Mouse (Mus musculus) MEL (cell line): ENCODE measurements at regions not wholly inside any gene's neighbourhood (a gene's known extent, or its start where the extent isn't known, plus 50 kb on each side); places are given as distances from the start of the nearest gene placed in this dataset.

ENCODE experiments used
- CHD1 ChIP-seq: IDR thresholded peaks from 2 replicates; pipeline ENCODE4 v1.6.1; 2012; ENCODE audit warnings: low read depth, mild to moderate bottlenecking, inconsistent platforms, low read length, improper control_type of control experiment
- CTCF ChIP-seq, 3 experiments: IDR thresholded peaks in 2 of 3; conservative IDR thresholded peaks in 1 of 3; 2 replicates each; pipeline ENCODE4 v1.5.1; 2011 to 2012; ENCODE audit warnings: low read length in 3 of 3, low read depth in 2 of 3, mild to moderate bottlenecking in 2 of 3, improper control_type of control experiment in 1 of 3, inconsistent platforms in 1 of 3, mixed read lengths in 1 of 3, moderate library complexity in 1 of 3; ENCODE audit not compliant: control insufficient read depth in 1 of 3, insufficient read depth in 1 of 3, poor library complexity in 1 of 3, severe bottlenecking in 1 of 3
- EP300 ChIP-seq, 2 experiments: IDR thresholded peaks; 2 replicates each; pipeline ENCODE4 v1.6.1; 2011; ENCODE audit warnings: improper control_type of control experiment in 2 of 2, low read length in 2 of 2, low read depth in 1 of 2, mild to moderate bottlenecking in 1 of 2
- JUND ChIP-seq: IDR thresholded peaks from 2 replicates; pipeline ENCODE4 v1.6.1; 2011; ENCODE audit warnings: low read depth, mild to moderate bottlenecking, improper control_type of control experiment, low read length
- POLR2A ChIP-seq, 2 experiments: IDR thresholded peaks; 2 replicates each; pipeline ENCODE4 v1.6.1; 2011 to 2012; ENCODE audit warnings: low read length in 2 of 2, mild to moderate bottlenecking in 2 of 2, control low read depth in 1 of 2, improper control_type of control experiment in 1 of 2, low read depth in 1 of 2, moderate library complexity in 1 of 2; ENCODE audit not compliant: control insufficient read depth in 1 of 2, insufficient read depth in 1 of 2, poor library complexity in 1 of 2
- RAD21 ChIP-seq: IDR thresholded peaks from 2 replicates; pipeline ENCODE4 v1.6.1; 2011; ENCODE audit warnings: mild to moderate bottlenecking, low read depth, low read length, improper control_type of control experiment
- TCF12 ChIP-seq: IDR thresholded peaks from 2 replicates; pipeline ENCODE4 v1.6.1; 2014; ENCODE audit warnings: low read depth, mild to moderate bottlenecking, inconsistent platforms, low read length, improper control_type of control experiment, moderate library complexity
- USF1 ChIP-seq: IDR thresholded peaks from 2 replicates; pipeline ENCODE4 v1.6.1; 2014; ENCODE audit warnings: low read depth, mild to moderate bottlenecking, inconsistent platforms, low read length, improper control_type of control experiment, moderate library complexity
- ZMIZ1 ChIP-seq: IDR thresholded peaks from 2 replicates; pipeline ENCODE4 v1.6.1; 2012; ENCODE audit warnings: low read depth, mild to moderate bottlenecking, inconsistent platforms, low read length, improper control_type of control experiment, moderate library complexity
- ZNF384 ChIP-seq: IDR thresholded peaks from 2 replicates; pipeline ENCODE4 v1.6.1; 2012; ENCODE audit warnings: low read depth, mild to moderate bottlenecking, inconsistent platforms, low read length, improper control_type of control experiment

- TF ChIP-seq USF1: no peak
- TF ChIP-seq CTCF (IDR thresholded peaks at IDR 0.05 in 2 of 3, conservative IDR thresholded peaks at IDR 0.05 in 1 of 3; ENCODE audit: control insufficient read depth in 1 of 3, insufficient read depth in 1 of 3, low read depth in 2 of 3, low read length in 3 of 3, poor library complexity in 1 of 3, severe bottlenecking in 1 of 3): no peak
- TF ChIP-seq ZNF384: no peak
- TF ChIP-seq JUND: no peak
- no peak for TF ChIP-seq EP300 (IDR thresholded peaks at IDR 0.05; ENCODE audit: low read depth in 1 of 2, low read length in 2 of 2)
- TF ChIP-seq ZMIZ1: no peak
- no peak for TF ChIP-seq TCF12
- TF ChIP-seq RAD21: no peak
- TF ChIP-seq POLR2A (IDR thresholded peaks at IDR 0.05; ENCODE audit: control insufficient read depth in 1 of 2, insufficient read depth in 1 of 2, low read depth in 1 of 2, low read length in 2 of 2, poor library complexity in 1 of 2): no peak
- no peak for TF ChIP-seq CHD1
Measured at GRCm38 (mm10) chr15:72264619-72265018, 1569.7 kb upstream of the Gm6569 start.
